Mouse (Mus musculus): Measurements from ENCODE around the gene Gpbp1. TPM values are rescaled to one million over a fixed set of nuclear protein-coding genes. Genes with fewer than 3 reads are reported as not detected.

The Gpbp1 gene
- polyA plus RNA-seq, 1 experiment from 2014 or later = 33.2 TPM

DNA sequence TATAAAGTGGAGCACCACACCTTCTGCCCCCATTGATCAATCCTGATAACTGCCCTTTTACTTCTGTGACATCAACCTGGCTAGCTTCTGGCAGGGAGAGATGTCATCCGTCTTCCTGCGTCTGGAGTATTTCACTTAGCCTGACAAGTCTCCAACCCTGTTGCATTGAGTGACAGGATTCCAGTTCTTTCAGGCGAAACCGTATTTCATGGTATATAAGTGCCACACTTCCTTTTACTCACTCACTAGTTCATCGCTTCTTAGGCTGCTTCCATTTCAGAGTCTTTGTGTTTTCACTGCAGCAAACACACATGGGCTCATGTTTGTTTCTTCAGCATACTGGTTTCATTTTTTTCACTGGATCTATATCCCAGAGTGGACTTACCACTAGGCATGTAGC, 19.5 kb upstream of the Gpbp1 start:
- Histone ChIP-seq H3K9me3 (ENCODE audit: control insufficient read depth) (no peaks in the 10 kb centered on the region), H3K9ac (ENCODE audit: low read depth, low read length) (no peak overlapping the region), H3K27me3 (replicated peaks; ENCODE audit: control insufficient read depth, insufficient read depth, low read length) (no peaks in the 10 kb centered on the region), H3K4me2 (replicated peaks; ENCODE audit: low read depth) (no peak overlapping the region), H3K27ac (ENCODE audit: low read depth, low read length) (no peak overlapping the region), H3K36me3 (ENCODE audit: control insufficient read depth, insufficient read depth) (no peaks in the 10 kb centered on the region), H3K4me1 (replicated peaks; ENCODE audit: control insufficient read depth, insufficient read depth, low read length) (no peaks in the 10 kb centered on the region), H3K4me3 (ENCODE audit: low read depth, low read length) (no peak overlapping the region)
- no peak for ATAC-seq
- TF ChIP-seq CTCF (IDR thresholded peaks at IDR 0.05; ENCODE audit: low read depth) = no peak
- 34% methylated on average over 5 of the region's 5 CpGs for WGBS

DNA sequence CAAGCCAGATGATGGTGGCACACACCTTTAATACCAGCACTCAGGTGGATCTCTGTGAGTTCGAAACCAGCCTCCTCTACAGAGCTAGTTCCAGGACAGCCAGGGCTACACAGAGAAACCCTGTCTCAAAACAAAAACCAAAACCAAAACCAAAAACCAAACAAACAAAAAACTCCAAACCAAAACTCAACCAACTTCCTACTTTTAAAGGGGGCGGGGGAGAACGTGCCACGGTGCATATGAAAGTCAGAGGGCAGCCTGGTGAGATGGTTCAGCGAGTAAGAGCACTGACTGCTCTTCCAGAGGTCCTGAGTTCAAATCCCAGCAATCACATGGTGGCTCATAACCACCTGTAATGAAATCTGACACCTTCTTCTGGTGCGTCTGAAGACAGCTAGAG, 18.7 kb upstream of the Gpbp1 start:
- 73% methylated on average over 6 of the region's 6 CpGs for WGBS
- H3K4me2 ChIP-seq (replicated peaks; ENCODE audit: low read depth) = no peak overlapping the region
- no peaks in the 10 kb centered on the region for H3K36me3 ChIP-seq (ENCODE audit: control insufficient read depth, insufficient read depth)

GRCm38 (mm10) chr13:111494330-111495029, 4.6 kb upstream of the Gpbp1 start:
- no peak for TF ChIP-seq CTCF (IDR thresholded peaks at IDR 0.05; ENCODE audit: low read depth)
- Histone ChIP-seq H3K4me3 (ENCODE audit: low read depth, low read length) (no peak overlapping the region), H3K27ac (ENCODE audit: low read depth, low read length) (no peak overlapping the region), H3K27me3 (replicated peaks; ENCODE audit: control insufficient read depth, insufficient read depth, low read length) (no peaks in the 10 kb centered on the region), H3K9me3 (ENCODE audit: control insufficient read depth) (no peaks in the 10 kb centered on the region), H3K9ac (ENCODE audit: low read depth, low read length) (no peak overlapping the region), H3K4me1 (replicated peaks; ENCODE audit: control insufficient read depth, insufficient read depth, low read length) (0 out of 2 replicates have a peak, but pooled peaks cover 8% of the 10 kb centered on the region), H3K4me2 (replicated peaks; ENCODE audit: low read depth) (no peak overlapping the region), H3K36me3 (ENCODE audit: control insufficient read depth, insufficient read depth) (no peaks in the 10 kb centered on the region)
- ATAC-seq = no peak
- 72% methylated on average over 11 of the region's 11 CpGs for WGBS

More for the DNA sequence above, 18.7 kb upstream of the Gpbp1 start:
- no peak overlapping the region for H3K4me3 ChIP-seq (ENCODE audit: low read depth, low read length)
- no peaks in the 10 kb centered on the region for H3K27me3 ChIP-seq (replicated peaks; ENCODE audit: control insufficient read depth, insufficient read depth, low read length)
- no peak overlapping the region for H3K27ac ChIP-seq (ENCODE audit: low read depth, low read length)
- TF ChIP-seq CTCF (IDR thresholded peaks at IDR 0.05; ENCODE audit: low read depth) = no peak
- no peaks in the 10 kb centered on the region for H3K4me1 ChIP-seq (replicated peaks; ENCODE audit: control insufficient read depth, insufficient read depth, low read length)
- H3K9ac ChIP-seq (ENCODE audit: low read depth, low read length) = no peak overlapping the region
- H3K9me3 ChIP-seq (ENCODE audit: control insufficient read depth) = no peaks in the 10 kb centered on the region
- no peak for ATAC-seq

DNA sequence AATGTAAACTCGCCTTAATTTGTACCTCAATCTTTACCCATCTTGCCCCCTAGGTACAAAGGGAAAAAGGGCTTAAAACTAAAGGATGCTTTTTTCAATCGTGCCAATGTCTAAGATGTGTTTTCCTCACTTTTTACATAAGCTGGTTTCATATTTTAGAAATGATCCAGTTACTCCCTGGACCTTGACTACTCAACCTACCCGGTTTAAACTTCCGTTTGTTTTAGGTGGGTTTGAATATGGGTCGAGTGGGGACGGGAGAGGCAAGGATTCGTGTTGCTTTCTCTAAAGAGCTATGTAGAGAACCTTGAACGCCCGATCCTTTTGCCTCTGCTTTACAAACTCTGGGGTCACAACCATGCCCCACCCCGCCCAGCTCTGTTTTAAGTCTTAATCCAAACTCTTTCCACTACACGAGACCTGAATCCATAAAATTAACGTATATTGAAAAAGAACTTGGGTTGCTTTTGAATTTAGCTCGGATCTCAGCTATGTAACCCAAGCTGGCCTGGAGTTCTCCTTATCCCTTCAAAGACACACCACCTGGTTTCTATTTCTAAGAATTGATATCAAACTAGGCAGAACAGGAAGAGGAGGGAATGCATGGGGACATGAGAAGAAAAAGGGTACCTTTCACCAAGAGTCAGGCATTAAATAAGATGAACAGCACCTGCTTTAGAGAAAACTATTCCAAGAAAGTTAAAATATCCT, 1.3 kb upstream of the Gpbp1 start:
- Histone ChIP-seq H3K9me3 (ENCODE audit: control insufficient read depth) (no peaks in the 10 kb centered on the region), H3K4me1 (replicated peaks; ENCODE audit: control insufficient read depth, insufficient read depth, low read length) (0 out of 2 replicates have a peak, but pooled peaks cover 8% of the 10 kb centered on the region), H3K27me3 (replicated peaks; ENCODE audit: control insufficient read depth, insufficient read depth, low read length) (no peaks in the 10 kb centered on the region), H3K27ac (ENCODE audit: low read depth, low read length) (no peak overlapping the region), H3K9ac (ENCODE audit: low read depth, low read length) (no peak overlapping the region), H3K4me3 (ENCODE audit: low read depth, low read length) (peak overlapping the region; percentile 55), H3K4me2 (replicated peaks; ENCODE audit: low read depth) (peak overlapping the region; percentile 76), H3K36me3 (ENCODE audit: control insufficient read depth, insufficient read depth) (no peaks in the 10 kb centered on the region)
- TF ChIP-seq CTCF (IDR thresholded peaks at IDR 0.05; ENCODE audit: low read depth) = no peak
- WGBS = 34% methylated on average over 13 of the region's 13 CpGs
- ATAC-seq = no peak

GRCm38 (mm10) chr13:111489502-111489801, 459 bp downstream of the Gpbp1 start:
- peak overlapping the region; percentile 82 for H3K4me2 ChIP-seq (replicated peaks; ENCODE audit: low read depth)
- H3K4me3 ChIP-seq (ENCODE audit: low read depth, low read length) = peak overlapping the region; percentile 83
- H3K27ac ChIP-seq (ENCODE audit: low read depth, low read length) = peak overlapping the region; percentile 96
- H3K9ac ChIP-seq (ENCODE audit: low read depth, low read length) = peak overlapping the region; percentile 100
- H3K4me1 ChIP-seq (replicated peaks; ENCODE audit: control insufficient read depth, insufficient read depth, low read length) = 0 out of 2 replicates have a peak, but pooled peaks cover 8% of the 10 kb centered on the region
- H3K36me3 ChIP-seq (ENCODE audit: control insufficient read depth, insufficient read depth) = no peaks in the 10 kb centered on the region
- no peak for ATAC-seq
- no peaks in the 10 kb centered on the region for H3K9me3 ChIP-seq (ENCODE audit: control insufficient read depth)
- no peaks in the 10 kb centered on the region for H3K27me3 ChIP-seq (replicated peaks; ENCODE audit: control insufficient read depth, insufficient read depth, low read length)
- TF ChIP-seq CTCF (IDR thresholded peaks at IDR 0.05; ENCODE audit: low read depth) = 0 out of 2 replicates have a peak, but pooled peaks have one; percentile 4
- under 1% methylated on average over 24 of the region's 33 CpGs for WGBS

GRCm38 (mm10) chr13:111488651-111489501, 1.0 kb downstream of the Gpbp1 start:
- no peak for TF ChIP-seq CTCF (IDR thresholded peaks at IDR 0.05; ENCODE audit: low read depth)
- Histone ChIP-seq H3K9me3 (ENCODE audit: control insufficient read depth) (no peaks in the 10 kb centered on the region), H3K9ac (ENCODE audit: low read depth, low read length) (peak overlapping the region; percentile 100), H3K4me1 (replicated peaks; ENCODE audit: control insufficient read depth, insufficient read depth, low read length) (0 out of 2 replicates have a peak, but pooled peaks cover 8% of the 10 kb centered on the region), H3K4me3 (ENCODE audit: low read depth, low read length) (peak overlapping the region; percentile 83), H3K27ac (ENCODE audit: low read depth, low read length) (peak overlapping the region; percentile 96), H3K27me3 (replicated peaks; ENCODE audit: control insufficient read depth, insufficient read depth, low read length) (no peaks in the 10 kb centered on the region), H3K4me2 (replicated peaks; ENCODE audit: low read depth) (peak overlapping the region; percentile 82), H3K36me3 (ENCODE audit: control insufficient read depth, insufficient read depth) (no peaks in the 10 kb centered on the region)
- WGBS = under 1% methylated on average over 70 of the region's 98 CpGs
- no peak for ATAC-seq
